Mouse (Mus musculus) stomach, postnatal 0 days (tissue): ENCODE data around the gene 4930590J08Rik.

Experiments used
- CTCF ChIP-seq: IDR thresholded peaks from 2 replicates; pipeline ENCODE4 v1.5.1; 2016; ENCODE audit warnings: antibody characterized with exemption, low read depth, mild to moderate bottlenecking, moderate library complexity
- EP300 ChIP-seq: optimal IDR thresholded peaks from 2 replicates; pipeline ENCODE3; 2016; ENCODE audit warnings: antibody characterized with exemption

GRCm38 (mm10) chr6:91917716-91918115, 15.1 kb downstream of the 4930590J08Rik start:
- TF ChIP-seq CTCF (no peak), EP300 (no peak)
